Mouse (Mus musculus) embryonic stem cell, embryonic (primary cell): ENCODE results near the gene Ptar1.
"Not testable (repeated sequence)": the region's sequence is repeated elsewhere in the genome, so short reads cannot be mapped to it uniquely, and the experiment has no call there.

ENCODE experiments used
- CTCF ChIA-PET, 4 experiments: fragments of 300-600 bp in 2 of 4; fragments of 350-600 bp in 2 of 4; sonication (Branson Sonifier 250); formaldehyde crosslinking; loops; one replicate each; lab custom pipeline; 2022; ENCODE audit warnings: inconsistent platforms in 2 of 4; lab: Charles Lee
- POLR2A ChIA-PET, 4 experiments: fragments of 300-600 bp in 2 of 4; fragments of 350-600 bp in 2 of 4; sonication (Branson Sonifier 250); formaldehyde crosslinking; loops; one replicate each; lab custom pipeline; 2022; ENCODE audit warnings: antibody characterized with exemption in 4 of 4, inconsistent platforms in 1 of 4; lab: Charles Lee

The Ptar1 gene

DNA sequence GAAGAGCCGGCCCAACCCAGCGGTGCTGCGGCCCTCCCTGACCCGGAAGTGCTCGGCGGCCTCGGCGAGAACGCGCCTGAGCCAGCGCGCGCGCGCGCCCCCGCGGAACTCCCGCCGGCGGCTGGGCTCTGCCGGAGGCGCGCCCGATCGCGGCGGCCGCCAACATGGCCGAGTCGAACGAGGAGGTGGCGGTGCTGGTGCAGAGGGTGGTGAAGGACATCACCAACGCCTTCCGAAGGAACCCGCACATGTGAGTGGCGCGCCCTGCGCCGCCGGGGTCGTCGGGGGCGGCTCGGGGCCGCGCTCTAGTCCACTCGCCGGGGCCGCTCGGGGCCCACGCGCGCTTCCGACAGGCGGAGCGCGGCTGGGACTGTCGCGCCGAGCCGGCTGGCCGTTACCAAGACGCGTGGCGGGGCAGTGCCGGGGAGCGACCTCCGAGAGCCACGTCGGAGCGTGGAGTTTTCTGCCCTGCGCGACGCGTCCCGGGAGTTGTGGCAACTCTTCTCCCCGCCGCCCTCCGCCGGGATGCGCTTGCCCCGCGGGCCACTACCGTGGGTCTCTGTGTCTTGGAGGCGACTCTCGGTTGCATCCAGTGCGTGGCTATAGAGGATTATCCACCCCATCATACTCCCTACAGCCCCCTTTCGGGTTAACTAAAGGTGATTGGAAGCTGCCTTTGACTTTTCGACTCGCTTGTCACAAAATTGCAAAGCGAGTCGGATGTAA is at the start of gene Ptar1:
Gene Ptar1 (plus strand): TSS at position 134 of the 726 bp plus-strand sequence.
- POLR2A ChIA-PET = interaction anchor here in 3 of 4 experiments (0.6 to 2.5 kb wide), 16 partner anchors 10 to 551 kb away, joined by 3 to 14 read pairs (median 4); partner anchors contain the start of genes Apba1 (in 2 of the 3) and 1700028P14Rik (in 1 of the 3)
- CTCF ChIA-PET = interaction anchor here in 1 of 4 experiments (1.8 to 2.3 kb wide), 2 partner anchors 10 to 71 kb away, joined by 6 to 10 read pairs; partner anchors contain the start of gene Apba1

DNA sequence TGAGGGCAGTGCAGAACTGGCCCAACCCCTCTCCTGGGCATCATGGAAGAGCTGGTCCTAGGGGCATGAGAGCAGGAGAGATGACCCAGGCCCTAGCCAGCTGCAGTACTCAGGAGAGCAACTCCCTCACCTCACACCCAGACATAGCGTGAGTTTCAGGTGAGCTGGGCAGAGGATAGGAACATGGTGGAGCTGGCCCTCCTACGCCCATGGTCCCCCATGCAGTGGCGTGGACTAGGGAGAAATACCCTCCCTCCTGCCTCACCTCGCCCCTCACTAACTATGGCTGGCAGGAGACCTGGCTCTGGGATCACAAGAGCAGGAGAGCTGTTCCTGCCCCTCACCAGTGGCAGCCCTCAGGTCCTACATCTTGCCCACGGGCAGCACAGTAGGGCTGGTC is 43.4 kb upstream of the Ptar1 start:
- ChIA-PET CTCF (no interaction called here), POLR2A (no interaction called here)

DNA sequence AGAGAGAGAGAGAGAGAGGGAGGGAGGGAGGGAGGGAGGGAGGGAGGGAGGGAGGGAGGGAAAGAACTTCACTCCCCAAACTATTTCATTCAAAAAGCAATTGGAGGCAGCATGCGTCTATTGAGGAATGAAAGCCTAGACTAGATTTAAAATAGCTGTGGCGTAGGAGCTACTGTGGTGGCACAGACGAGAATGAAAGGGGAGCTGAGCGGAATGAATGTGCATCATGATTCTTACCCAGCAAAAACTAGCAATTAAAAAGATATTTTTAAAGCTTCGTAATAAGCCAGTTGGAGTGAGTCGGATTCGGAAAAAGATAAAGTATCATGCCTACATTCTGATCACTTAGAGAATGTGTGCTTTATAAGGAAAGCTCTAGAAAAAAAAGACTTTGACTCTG is 41.9 kb upstream of the Ptar1 start:
- ChIA-PET CTCF (interaction anchor here in 1 of 4 experiments (0.7 kb wide), 1 partner anchor 419 kb away, joined by 4 read pairs; no protein-coding TSS in a partner anchor), POLR2A (interaction anchor here in 1 of 4 experiments (0.6 to 1.1 kb wide), 2 partner anchors 18 to 131 kb away, joined by 3 read pairs; no protein-coding TSS in a partner anchor)

DNA sequence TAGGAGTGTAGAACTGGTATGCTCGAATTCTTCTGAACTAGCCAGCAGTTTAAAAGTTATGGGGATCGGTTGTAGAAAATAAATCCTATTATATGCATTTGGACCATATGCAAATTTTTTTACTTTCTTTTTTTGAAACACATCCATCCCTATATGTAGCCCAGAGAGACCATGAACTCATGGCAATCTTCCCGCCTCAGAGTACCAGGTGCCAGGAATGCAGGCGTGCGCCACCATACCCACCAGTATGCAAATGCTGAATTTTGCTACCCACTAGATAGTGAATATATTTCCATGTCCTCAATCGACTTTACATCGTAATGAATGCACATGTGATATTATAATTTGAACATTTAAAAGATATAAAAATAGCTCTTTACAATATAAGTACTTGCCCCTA is 39.9 kb upstream of the Ptar1 start:
- POLR2A ChIA-PET = no interaction called here

DNA sequence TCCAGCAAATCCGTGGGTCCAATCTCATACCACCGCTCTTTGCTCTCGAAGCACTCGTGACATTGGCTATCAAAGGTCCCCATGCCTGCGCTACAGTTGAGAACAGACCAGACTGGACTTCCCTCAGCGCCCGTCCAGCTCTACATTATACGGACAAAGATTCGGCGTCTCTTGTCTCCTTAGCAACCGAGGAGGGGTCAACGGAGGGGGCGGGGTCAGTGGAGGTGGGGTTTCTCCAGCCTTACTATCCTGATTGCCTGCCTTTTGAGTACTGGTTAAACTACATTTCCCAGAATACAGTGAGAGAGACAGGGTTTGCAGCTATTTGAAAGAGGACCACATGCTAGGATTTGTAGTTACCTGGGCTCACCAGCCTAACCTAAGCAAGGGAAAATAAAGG is 34.6 kb upstream of the Ptar1 start, which contains the start of gene 1700028P14Rik:
Gene 1700028P14Rik (minus strand): TSS at position 169 of the 400 bp plus-strand sequence.
- CTCF ChIA-PET = interaction anchor here in 1 of 4 experiments (1.1 to 1.2 kb wide), 2 partner anchors 106 to 637 kb away, joined by 3 to 6 read pairs; partner anchors contain the start of gene Apba1

More for the DNA sequence above, 39.9 kb upstream of the Ptar1 start:
- CTCF ChIA-PET = no interaction called here

DNA sequence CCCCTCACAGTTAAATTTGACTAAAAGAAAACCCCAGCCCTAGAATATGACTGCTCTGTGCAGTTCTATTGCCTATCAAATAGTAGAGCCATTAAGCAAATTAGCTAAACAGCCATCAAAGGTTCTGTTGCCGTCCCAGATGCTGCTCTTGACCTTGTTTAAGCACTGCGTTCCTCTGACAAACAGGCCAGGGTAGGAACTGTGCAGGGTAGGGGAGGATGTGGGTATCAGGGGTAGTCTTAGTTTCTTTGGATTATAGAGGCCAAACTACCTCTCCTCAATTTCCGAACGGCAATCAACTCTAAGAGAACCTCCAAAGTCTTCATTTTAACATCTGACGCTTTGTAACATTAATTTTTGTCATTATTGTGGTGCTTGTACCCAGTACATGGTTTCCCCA is 34.1 kb upstream of the Ptar1 start:
- POLR2A ChIA-PET = interaction anchor here in 3 of 4 experiments (0.6 to 1.3 kb wide), 3 partner anchors 34 to 737 kb away, joined by 3 to 6 read pairs (median 3); partner anchors contain the start of gene Ptar1 (in 1 of the 3)
- CTCF ChIA-PET = interaction anchor here in 1 of 4 experiments (1.1 to 1.2 kb wide), 2 partner anchors 105 to 638 kb away, joined by 3 to 6 read pairs; partner anchors contain the start of gene Apba1

More for the DNA sequence above, 34.6 kb upstream of the Ptar1 start, which contains the start of gene 1700028P14Rik:
- POLR2A ChIA-PET = interaction anchor here in 2 of 4 experiments (0.6 to 1.3 kb wide), 4 partner anchors 10 to 105 kb away, joined by 3 to 6 read pairs (median 3); partner anchors contain the start of gene Ptar1 (in 1 of the 2)

DNA sequence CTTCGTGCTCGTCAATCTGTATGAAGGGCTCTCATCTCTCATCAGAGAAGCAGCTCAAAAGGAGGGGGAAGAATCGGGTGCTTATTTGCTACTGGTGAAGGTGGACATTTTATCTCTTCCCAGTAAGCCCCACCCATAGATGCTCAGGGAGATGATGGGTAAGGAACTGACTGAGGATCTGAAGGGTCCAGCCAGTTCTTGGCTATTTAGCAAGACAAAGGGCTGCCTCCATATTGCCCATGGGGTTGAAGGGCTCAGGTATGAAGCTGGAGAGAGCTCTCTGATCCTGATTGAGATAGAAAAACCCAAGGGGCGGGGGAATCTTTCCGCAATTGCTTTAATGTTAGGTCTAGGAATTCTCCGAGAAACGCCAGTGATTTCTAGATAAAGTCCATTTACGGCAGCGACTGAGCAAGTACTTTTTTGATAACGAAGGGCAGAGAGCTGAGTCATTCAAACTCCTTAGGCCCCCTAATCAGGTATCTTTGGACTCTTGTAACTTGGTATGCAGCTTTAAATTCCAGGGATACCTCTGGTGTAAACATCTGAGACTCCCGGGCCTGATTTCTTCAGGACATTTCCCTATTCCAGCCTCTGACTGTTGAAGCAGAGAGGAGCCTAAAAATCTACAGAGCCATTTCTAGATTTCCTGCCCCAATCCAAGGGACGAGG is 29.8 kb upstream of the Ptar1 start:
- CTCF ChIA-PET = interaction anchor here in 1 of 4 experiments (0.6 to 1.1 kb wide), 2 partner anchors 101 to 122 kb away, joined by 3 to 6 read pairs; partner anchors contain the start of gene Apba1
- POLR2A ChIA-PET = interaction anchor here in 3 of 4 experiments (0.5 to 1.7 kb wide), 10 partner anchors 9 to 582 kb away, joined by 3 to 4 read pairs (median 3); partner anchors contain the start of gene Ptar1 (in 1 of the 3)

DNA sequence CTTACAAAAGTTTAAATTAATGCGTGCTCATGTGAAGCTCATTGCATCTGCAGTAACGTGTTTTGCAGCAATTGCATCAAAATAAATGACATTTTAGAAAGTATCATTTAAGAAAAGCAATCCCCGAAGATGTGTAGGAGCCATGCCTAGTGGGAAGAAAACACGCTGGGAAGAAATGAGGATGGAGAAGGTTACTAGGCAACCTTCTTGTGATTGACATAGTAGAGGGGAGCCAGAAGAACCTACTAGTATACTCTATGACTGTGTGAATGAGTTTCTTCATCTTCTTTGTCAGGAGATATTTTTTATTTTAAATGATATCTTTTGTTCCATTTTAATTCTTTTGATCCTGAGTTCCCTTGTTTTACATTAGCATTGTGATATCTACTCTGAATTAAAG is 28.9 kb upstream of the Ptar1 start:
- POLR2A ChIA-PET = interaction anchor here in 2 of 4 experiments (0.7 to 1.7 kb wide), 4 partner anchors 10 to 583 kb away, joined by 3 to 4 read pairs (median 3); no protein-coding TSS in a partner anchor

DNA sequence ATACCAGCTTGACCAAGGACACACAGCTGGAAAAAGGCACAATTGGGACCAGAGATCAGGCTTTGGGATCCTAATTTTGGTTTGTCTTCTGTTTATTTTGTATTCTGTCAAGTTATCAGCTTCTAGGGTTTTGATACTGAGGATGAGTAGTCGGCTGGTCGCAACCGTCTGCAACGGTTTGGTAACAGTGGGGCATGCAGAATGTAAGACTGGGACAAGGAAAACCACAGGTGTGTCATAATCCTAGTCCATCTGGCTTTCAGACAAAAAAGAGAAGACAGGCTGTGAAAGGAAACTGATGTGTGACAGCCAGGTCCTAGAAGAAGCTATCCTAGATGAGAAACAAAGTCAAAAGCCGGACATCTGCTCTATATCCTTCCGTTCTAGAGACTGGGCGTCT is 23.1 kb upstream of the Ptar1 start:
- POLR2A ChIA-PET = interaction anchor here in 1 of 4 experiments (0.8 kb wide), 1 partner anchor 19 kb away, joined by 3 read pairs; no protein-coding TSS in a partner anchor
- CTCF ChIA-PET = no interaction called here

More for the DNA sequence above, 28.9 kb upstream of the Ptar1 start:
- CTCF ChIA-PET = no interaction called here

DNA sequence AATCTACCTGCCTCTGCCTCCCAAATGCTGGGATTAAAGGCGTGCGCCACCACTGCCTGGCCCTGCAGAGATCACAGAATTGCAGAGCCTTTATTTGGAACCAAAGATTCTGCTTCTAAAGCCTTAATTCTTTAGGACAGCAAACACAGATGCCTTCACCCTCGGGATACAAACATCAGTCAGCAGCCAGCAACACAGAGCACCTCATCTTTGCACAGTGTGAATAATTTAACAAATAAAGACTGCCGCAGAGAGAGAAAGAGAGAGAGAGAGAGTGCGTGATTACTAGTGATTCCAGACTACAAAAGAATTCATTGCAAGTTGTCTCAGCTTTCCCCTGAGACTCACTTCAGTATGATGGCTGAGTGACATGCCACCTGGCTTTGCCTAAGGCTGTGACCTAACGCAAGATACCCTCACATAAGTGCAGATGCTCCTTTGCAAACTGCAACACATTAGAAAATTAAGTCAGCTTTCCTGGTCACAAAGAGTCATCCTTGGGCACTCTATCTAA is 19.0 kb upstream of the Ptar1 start:
- POLR2A ChIA-PET = interaction anchor here in 2 of 4 experiments (0.6 to 1.4 kb wide), 2 partner anchors 11 to 98 kb away, joined by 3 to 4 read pairs; no protein-coding TSS in a partner anchor
- CTCF ChIA-PET = no interaction called here

DNA sequence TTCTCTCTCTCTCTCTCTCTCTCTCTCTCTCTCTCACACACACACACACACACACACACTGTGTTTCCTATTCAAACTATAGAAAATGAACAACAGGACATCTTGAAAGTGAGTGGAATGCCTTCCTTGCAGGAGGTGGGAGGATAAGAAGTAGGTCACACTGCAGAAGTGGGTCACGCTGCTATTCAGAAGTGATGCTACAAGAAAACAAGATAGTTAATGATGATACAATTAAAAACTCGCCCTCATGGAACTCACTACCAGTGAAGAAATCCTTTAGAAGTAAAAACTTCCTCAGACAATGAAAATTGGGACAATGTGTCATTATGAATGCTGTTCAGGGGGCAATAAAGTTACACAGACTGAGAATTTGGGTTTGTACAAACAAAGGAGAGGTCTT is 14.2 kb upstream of the Ptar1 start:
- ChIA-PET CTCF (interaction anchor here in 1 of 4 experiments (0.6 kb wide), 1 partner anchor 127 kb away, joined by 3 read pairs; no protein-coding TSS in a partner anchor), POLR2A (no interaction called here)

DNA sequence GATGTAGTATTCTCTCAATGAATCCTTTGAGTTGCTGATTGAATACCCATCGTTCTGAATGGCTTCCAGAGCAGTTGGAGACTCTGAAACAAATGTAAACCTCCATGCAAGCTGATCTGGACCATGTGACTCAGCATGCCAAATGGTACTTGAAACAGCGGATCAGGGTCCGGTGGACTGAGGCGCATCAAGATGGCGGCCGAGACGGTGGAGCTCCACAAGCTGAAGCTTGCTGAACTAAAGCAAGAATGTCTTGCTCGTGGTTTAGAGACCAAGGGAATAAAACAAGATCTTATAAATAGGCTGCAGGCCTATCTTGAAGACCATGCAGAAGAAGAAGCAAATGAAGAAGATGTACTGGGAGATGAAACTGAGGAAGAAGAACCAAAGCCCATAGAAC is 11.6 kb upstream of the Ptar1 start:
- CTCF ChIA-PET, POLR2A ChIA-PET: not testable (repeated sequence)

DNA sequence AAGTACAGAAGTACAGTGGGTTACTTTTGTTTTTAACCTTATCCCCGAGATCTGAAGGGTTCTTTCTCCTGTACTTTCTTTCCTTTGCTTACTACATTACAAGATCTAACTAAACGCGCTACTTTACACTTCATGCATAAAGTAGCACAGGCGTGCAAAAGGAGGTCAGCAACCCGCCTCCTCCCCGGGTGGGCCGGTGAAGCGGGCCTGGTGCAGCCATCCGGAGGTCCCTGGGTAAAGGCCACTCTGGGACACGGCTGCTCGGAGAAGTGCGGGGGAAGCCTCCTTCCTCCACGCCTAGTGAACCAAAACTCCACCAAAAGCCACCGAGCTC is 300 bp upstream of the Ptar1 start:
- ChIA-PET POLR2A (interaction anchor here in 3 of 4 experiments (0.6 to 2.5 kb wide), 13 partner anchors 10 to 551 kb away, joined by 3 to 14 read pairs (median 4); partner anchors contain the start of genes 1700028P14Rik (in 1 of the 3) and Apba1 (in 1 of the 3)), CTCF (interaction anchor here in 1 of 4 experiments (2.3 kb wide), 1 partner anchor 71 kb away, joined by 10 read pairs; the partner anchor contains the start of gene Apba1)

DNA sequence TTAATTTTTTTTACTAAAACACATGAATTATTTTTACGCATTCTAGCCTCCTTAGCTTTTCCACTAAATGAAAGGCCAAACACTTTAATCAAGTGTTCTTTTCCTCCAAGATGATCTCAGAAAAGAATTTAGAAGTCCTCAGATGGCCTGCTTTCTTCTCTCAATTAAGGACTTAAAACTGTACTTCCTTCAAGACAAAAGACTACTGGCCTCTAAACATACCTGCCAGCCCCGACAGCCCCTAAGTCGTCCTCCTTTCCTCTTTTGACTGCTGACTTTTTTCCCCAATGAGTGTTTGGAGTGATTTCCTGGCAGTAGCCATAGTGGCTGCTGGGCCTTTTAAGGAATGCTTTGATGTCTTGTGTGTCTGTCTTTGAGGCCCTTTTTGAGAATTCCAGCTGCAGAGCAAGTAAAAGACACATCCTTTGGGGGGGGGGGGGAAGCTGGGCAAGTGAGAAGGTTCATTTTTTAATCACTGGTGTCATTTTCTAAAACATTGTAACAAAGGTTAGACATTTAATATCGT is 1.3 kb downstream of the Ptar1 start:
- CTCF ChIA-PET = interaction anchor here in 1 of 4 experiments (1.8 to 2.3 kb wide), 2 partner anchors 9 to 70 kb away, joined by 6 to 10 read pairs; partner anchors contain the start of gene Apba1
- POLR2A ChIA-PET = interaction anchor here (0.7 to 2.5 kb wide), 9 partner anchors 9 to 388 kb away, joined by 3 to 14 read pairs (median 7); partner anchors contain the start of gene Apba1 (in 2 of the 4)

DNA sequence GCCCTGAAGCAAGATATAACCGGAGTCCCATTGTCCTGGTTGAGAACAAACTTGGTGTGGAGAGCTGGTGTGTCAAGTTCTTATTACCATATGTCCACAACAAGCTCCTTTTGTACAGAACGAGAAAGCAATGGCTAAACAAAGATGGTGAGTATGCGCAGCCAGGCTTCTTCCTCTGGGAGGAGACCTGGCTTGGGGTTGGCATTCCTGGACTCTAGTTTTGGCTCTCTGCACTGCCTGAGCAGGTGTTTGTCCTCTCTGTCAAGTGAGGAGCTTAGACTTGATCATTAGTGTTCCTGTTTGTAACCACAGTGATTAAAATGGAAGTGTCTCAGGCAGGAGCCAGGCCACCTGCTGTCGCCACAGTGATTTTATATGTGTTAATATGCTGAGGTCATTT is 7.1 kb downstream of the Ptar1 start:
- ChIA-PET POLR2A (interaction anchor here in 2 of 4 experiments (1.0 to 1.6 kb wide), 5 partner anchors 13 to 78 kb away, joined by 3 read pairs; no protein-coding TSS in a partner anchor), CTCF (interaction anchor here in 1 of 4 experiments (1.8 kb wide), 1 partner anchor 64 kb away, joined by 6 read pairs; the partner anchor contains the start of gene Apba1)

DNA sequence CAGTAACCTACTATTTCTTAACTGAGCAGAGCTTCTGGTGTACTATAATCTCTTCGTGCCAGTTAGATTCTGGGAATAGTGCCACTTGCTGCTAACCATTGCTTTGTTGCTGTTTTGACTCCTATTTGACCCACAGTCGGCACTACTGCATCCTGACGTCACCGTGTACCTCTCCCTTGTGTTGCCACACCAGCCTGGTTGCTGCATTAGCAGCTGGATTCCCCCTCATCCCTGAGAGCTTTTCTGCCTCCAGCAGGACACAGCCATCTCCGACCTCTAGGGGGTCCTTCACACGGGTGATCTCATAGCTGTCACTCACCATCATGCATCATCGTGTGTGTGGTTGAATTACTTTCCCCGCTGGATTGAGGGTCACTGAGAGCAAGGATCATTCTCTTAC is 10.6 kb downstream of the Ptar1 start:
- ChIA-PET POLR2A (interaction anchor here (0.6 to 3.0 kb wide), 11 partner anchors 8 to 550 kb away, joined by 3 to 14 read pairs (median 5); partner anchors contain the start of genes Ptar1 (in 3 of the 4) and Apba1 (in 1 of the 4)), CTCF (interaction anchor here (0.5 to 3.6 kb wide), 8 partner anchors 10 to 620 kb away, joined by 3 to 15 read pairs (median 6); partner anchors contain the start of gene Apba1 (in 3 of the 4))

DNA sequence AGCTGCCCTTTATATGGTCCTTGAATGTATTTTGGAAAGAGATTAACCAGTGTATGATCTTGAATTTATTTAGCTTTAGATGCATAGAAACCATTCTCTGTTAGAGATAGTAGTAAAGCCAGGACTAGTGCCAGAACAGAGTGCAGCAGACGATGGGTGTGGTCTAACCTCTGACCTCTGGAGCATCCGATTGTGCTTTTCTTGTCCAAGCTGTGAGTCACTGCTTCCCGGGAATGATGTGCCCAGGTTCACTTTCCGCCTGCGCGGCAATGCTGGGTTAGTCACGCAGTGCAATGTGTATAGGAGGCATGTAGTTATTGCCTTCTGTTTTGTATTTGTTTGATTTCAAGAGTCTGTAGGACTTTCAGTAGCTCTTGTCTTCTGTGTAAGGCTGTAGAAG is 11.1 kb downstream of the Ptar1 start:
- CTCF ChIA-PET = interaction anchor here (0.6 to 3.6 kb wide), 9 partner anchors 10 to 73 kb away, joined by 3 to 15 read pairs (median 6); partner anchors contain the start of gene Apba1 (in 3 of the 4)
- POLR2A ChIA-PET = interaction anchor here (0.6 to 3.0 kb wide), 11 partner anchors 9 to 554 kb away, joined by 3 to 14 read pairs (median 4); partner anchors contain the start of genes Ptar1 (in 3 of the 4) and Apba1 (in 1 of the 4)
